Mouse (Mus musculus) intestine, embryonic 15.5 days (tissue): ENCODE measurements around the gene Orm1. TPM values are rescaled to one million over a fixed set of nuclear protein-coding genes. Genes with fewer than 3 reads are reported as not detected.
A peak's percentile ranks its signal among the peaks of the same experiment; 100 is the strongest.
"Not testable (repeated sequence)": the region's sequence is repeated elsewhere in the genome, so short reads cannot be mapped to it uniquely, and the experiment has no call there.

Source experiments
- ATAC-seq: fragments of 200-750 bp; cut with Nextera tagmentation; 2 replicates; pipeline ENCODE4 v1.8.0; 2017; ENCODE audit warnings: moderate TSS enrichment, moderate library complexity
- H3K27ac ChIP-seq: fragments of 300-500 bp; sonication (generic); 2 replicates; pipeline ENCODE4 v1.5.1; 2015; ENCODE audit warnings: mild to moderate bottlenecking, inconsistent platforms
- H3K27me3 ChIP-seq: fragments of 300-500 bp; sonication (generic); replicated peaks from 2 replicates; pipeline ENCODE4 v1.6.1; 2015; ENCODE audit warnings: inconsistent platforms
- H3K36me3 ChIP-seq: fragments of 300-500 bp; sonication (generic); 2 replicates; pipeline ENCODE4 v1.6.1; 2015; ENCODE audit warnings: inconsistent platforms
- H3K4me1 ChIP-seq: fragments of 300-500 bp; sonication (generic); replicated peaks from 2 replicates; pipeline ENCODE4 v1.6.1; 2015; ENCODE audit warnings: inconsistent platforms
- H3K4me2 ChIP-seq: fragments of 300-500 bp; sonication (generic); replicated peaks from 2 replicates; pipeline ENCODE4 v1.6.1; 2015; ENCODE audit warnings: mild to moderate bottlenecking, inconsistent platforms
- H3K4me3 ChIP-seq: fragments of 300-500 bp; sonication (generic); replicated peaks from 2 replicates; pipeline ENCODE4 v1.5.1; 2015; ENCODE audit warnings: inconsistent platforms
- H3K9ac ChIP-seq: fragments of 300-500 bp; sonication (generic); 2 replicates; pipeline ENCODE4 v1.6.1; 2015; ENCODE audit warnings: inconsistent platforms
- H3K9me3 ChIP-seq: fragments of 300-500 bp; sonication (generic); 2 replicates; pipeline ENCODE4 v1.6.1; 2016; ENCODE audit warnings: inconsistent platforms
- WGBS: fragments of 180-500 bp; shearing (Covaris S2); methylation state at CpG from one replicate; pipeline ENCODE4 v1.1.7; 2015; 5-methylcytosine and 5-hydroxymethylcytosine counted together
- polyA plus RNA-seq: library from polyadenylated mRNA; unstranded; fragments of >200 nt; fragmentation: Nextera tagmentation; extraction: Ambion mirVana; gene quantifications from 2 replicates; pipeline ENCODE4 v1.2.1, GENCODE M21; 2015

Orm1 gene
- polyA plus RNA-seq, 1 experiment from 2014 or later = not detected

DNA sequence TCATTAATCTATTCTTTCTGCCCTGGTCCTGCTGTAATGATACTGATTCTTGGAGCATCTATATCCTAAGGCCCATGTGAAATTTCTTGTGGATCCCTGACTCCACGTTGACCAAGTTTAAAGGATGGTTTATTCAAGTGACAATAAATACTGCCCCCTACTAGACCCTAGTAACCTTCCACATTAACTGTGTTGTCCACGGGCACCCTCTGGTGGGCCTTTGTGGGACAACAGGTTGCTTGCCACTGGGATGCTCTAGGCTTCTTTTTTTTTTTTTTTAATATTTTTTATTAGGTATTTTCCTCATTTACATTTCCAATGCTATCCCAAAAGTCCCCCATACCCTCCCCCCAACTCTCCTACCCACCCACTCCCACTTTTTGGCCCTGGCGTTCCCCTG, 24.8 kb upstream of the Orm1 start:
- not testable (repeated sequence) for H3K9me3 ChIP-seq, H3K4me3 ChIP-seq, H3K4me2 ChIP-seq, H3K4me1 ChIP-seq, H3K27me3 ChIP-seq, H3K9ac ChIP-seq, H3K27ac ChIP-seq
- ATAC-seq = peak; percentile 34; the same call in 1 of the 2 replicates
- WGBS = 23% methylated on average over 3 of the region's 3 CpGs
- H3K36me3 ChIP-seq = peaks cover 28% of the 10 kb centered on the region

DNA sequence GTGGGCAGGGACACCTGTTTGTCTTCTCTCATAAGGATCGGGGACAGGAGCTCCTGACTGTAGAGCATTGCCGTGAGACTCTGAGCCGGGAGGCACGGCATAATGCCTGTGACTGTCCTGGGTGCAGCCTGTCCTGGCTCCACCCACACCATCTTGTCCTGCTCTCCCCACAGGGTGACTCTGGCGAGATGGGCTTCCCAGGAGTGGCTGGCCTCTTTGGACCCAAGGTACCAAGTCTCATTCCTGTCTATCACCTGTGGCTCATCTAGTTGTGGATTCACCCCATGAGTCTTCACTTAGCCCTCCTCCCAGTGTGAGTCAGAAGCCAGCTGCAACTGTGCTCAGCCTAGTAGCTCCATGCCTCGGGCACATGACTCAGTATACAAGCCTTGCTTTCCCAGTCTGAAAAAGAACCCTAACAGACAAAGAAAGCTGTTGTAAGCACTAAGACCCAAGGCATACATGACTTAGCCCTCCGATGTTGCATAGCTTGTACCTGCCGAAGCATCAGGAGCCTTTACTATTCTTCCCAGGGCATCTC, 21.0 kb upstream of the Orm1 start:
- Histone ChIP-seq H3K27ac (no peak overlapping the region), H3K9me3 (no peaks in the 10 kb centered on the region), H3K4me2 (no peak overlapping the region), H3K4me3 (no peak overlapping the region), H3K36me3 (peaks cover 31% of the 10 kb centered on the region), H3K4me1 (0 out of 2 replicates have a peak, but pooled peaks cover 3% of the 10 kb centered on the region), H3K9ac (no peak overlapping the region), H3K27me3 (no peaks in the 10 kb centered on the region)
- 0 out of 2 replicates have a peak, but pooled peaks have one; percentile 32 for ATAC-seq
- WGBS = 79% methylated on average over 8 of the region's 8 CpGs

DNA sequence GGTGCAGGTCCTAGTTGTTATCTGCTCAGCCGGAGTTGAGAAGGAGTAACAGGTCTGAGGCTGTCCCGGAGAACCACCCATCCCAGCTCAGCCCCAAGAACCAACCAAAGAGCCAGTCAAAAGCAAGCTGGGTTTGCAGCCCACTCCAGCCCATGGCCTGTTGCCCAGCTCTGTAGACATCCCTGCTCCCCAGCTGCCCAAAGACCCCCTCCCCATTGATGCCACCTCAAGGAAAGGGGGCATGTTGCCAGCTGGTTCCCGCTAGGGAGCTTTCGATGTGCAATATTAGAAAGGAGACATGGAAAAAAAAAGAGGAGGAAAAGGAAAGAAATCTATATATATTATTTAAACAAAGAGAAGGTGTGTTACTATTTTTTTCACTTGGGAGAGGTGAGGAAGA, 11.0 kb upstream of the Orm1 start:
- H3K4me1 ChIP-seq = no peaks in the 10 kb centered on the region
- peaks cover 8% of the 10 kb centered on the region; the same call in 1 of the 2 replicates for H3K36me3 ChIP-seq
- WGBS = 87% methylated on average over 4 of the region's 4 CpGs
- no peaks in the 10 kb centered on the region for H3K9me3 ChIP-seq
- no peak overlapping the region for H3K4me2 ChIP-seq
- no peak for ATAC-seq
- H3K4me3 ChIP-seq = no peak overlapping the region
- H3K27me3 ChIP-seq = no peaks in the 10 kb centered on the region
- H3K27ac ChIP-seq = no peak overlapping the region
- no peak overlapping the region for H3K9ac ChIP-seq

DNA sequence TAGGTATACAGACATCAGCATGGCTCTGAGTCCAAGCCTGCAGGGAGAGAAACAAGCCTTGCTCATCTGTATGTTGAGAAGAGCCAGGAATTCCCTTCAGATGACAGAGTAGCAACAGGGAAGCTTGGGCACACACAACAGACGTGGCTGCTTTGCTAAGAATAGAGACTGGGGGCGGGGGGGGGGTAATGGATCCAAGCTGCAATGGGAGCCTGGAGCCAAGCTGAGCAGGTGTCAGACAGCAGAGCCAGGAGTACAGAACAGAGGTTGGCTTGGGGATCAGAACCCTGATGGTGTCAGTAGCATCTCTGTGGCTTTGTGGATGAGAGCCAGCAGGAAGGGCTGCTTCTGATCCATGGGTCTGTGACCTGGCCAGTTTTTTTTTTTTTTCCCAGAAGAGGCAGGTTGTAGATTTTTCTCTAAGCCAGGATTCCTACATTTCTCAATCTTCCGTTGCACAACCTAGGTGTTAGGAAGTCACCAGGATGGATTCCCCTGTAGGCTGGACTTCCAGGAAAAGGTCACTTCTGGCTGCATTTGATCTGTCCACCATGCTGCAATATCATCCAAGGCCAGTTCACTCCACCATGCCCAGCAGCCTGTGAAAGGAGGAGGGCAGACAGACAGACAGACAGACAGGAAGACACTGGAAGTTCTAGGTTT, 5.8 kb upstream of the Orm1 start:
- no peaks in the 10 kb centered on the region; the same call in 1 of the 2 replicates for H3K36me3 ChIP-seq
- no peak overlapping the region for H3K27ac ChIP-seq
- H3K4me1 ChIP-seq = no peaks in the 10 kb centered on the region
- no peak for ATAC-seq
- 73% methylated on average over 3 of the region's 3 CpGs for WGBS
- no peak overlapping the region for H3K4me3 ChIP-seq
- H3K27me3 ChIP-seq = no peaks in the 10 kb centered on the region
- no peak overlapping the region for H3K9ac ChIP-seq
- H3K4me2 ChIP-seq = no peak overlapping the region
- no peaks in the 10 kb centered on the region for H3K9me3 ChIP-seq

- no peaks in the 10 kb centered on the region for H3K36me3 ChIP-seq
- no peak overlapping the region for H3K4me3 ChIP-seq
- WGBS = 65% methylated on average over 4 of the region's 4 CpGs
- no peaks in the 10 kb centered on the region for H3K4me1 ChIP-seq
- H3K27me3 ChIP-seq = no peaks in the 10 kb centered on the region
- no peaks in the 10 kb centered on the region for H3K9me3 ChIP-seq
- H3K27ac ChIP-seq = no peak overlapping the region
- no peak for ATAC-seq
- no peak overlapping the region for H3K9ac ChIP-seq
- no peak overlapping the region for H3K4me2 ChIP-seq
Measured at GRCm38 (mm10) chr4:63342491-63342890, 1.9 kb upstream of the Orm1 start.

GRCm38 (mm10) chr4:63343608-63344007, 752 bp upstream of the Orm1 start:
- Histone ChIP-seq H3K36me3 (no peaks in the 10 kb centered on the region), H3K9me3 (no peaks in the 10 kb centered on the region), H3K27ac (no peak overlapping the region), H3K4me3 (no peak overlapping the region), H3K27me3 (no peaks in the 10 kb centered on the region), H3K4me2 (no peak overlapping the region), H3K4me1 (no peaks in the 10 kb centered on the region), H3K9ac (no peak overlapping the region)
- ATAC-seq = no peak
- WGBS = 58% methylated on average over 3 of the region's 3 CpGs

- no peak overlapping the region for H3K4me3 ChIP-seq
- no peaks in the 10 kb centered on the region for H3K9me3 ChIP-seq
- H3K36me3 ChIP-seq = no peaks in the 10 kb centered on the region
- H3K4me1 ChIP-seq = no peaks in the 10 kb centered on the region
- no peak for ATAC-seq
- H3K9ac ChIP-seq = no peak overlapping the region
- H3K27ac ChIP-seq = no peak overlapping the region
- no peak overlapping the region for H3K4me2 ChIP-seq
- no peaks in the 10 kb centered on the region for H3K27me3 ChIP-seq
Measured at GRCm38 (mm10) chr4:63345261-63345660, 901 bp downstream of the Orm1 start.

- Histone ChIP-seq H3K9ac (no peak overlapping the region), H3K9me3 (no peaks in the 10 kb centered on the region), H3K4me2 (no peak overlapping the region), H3K27me3 (no peaks in the 10 kb centered on the region), H3K27ac (no peak overlapping the region), H3K36me3 (no peaks in the 10 kb centered on the region), H3K4me1 (no peaks in the 10 kb centered on the region), H3K4me3 (no peak overlapping the region)
- WGBS = 90% methylated on average over 4 of the region's 4 CpGs
- ATAC-seq = no peak
Measured at GRCm38 (mm10) chr4:63346659-63347058, 2.3 kb downstream of the Orm1 start.

- no peaks in the 10 kb centered on the region for H3K36me3 ChIP-seq
- no peak overlapping the region for H3K9ac ChIP-seq
- H3K27me3 ChIP-seq = no peaks in the 10 kb centered on the region
- H3K9me3 ChIP-seq = no peaks in the 10 kb centered on the region
- H3K4me1 ChIP-seq = no peaks in the 10 kb centered on the region
- H3K27ac ChIP-seq = no peak overlapping the region
- WGBS = 77% methylated on average over 6 of the region's 6 CpGs
- no peak overlapping the region for H3K4me3 ChIP-seq
- no peak overlapping the region for H3K4me2 ChIP-seq
- ATAC-seq = no peak
Measured at GRCm38 (mm10) chr4:63348524-63348923, 4.2 kb downstream of the Orm1 start.

- 72% methylated on average over 4 of the region's 4 CpGs for WGBS
Measured at GRCm38 (mm10) chr4:63355877-63356665, 11.7 kb downstream of the Orm1 start, which contains the start of gene Orm3. TSS of gene Orm3 (plus strand) at chr4:63356162.

DNA sequence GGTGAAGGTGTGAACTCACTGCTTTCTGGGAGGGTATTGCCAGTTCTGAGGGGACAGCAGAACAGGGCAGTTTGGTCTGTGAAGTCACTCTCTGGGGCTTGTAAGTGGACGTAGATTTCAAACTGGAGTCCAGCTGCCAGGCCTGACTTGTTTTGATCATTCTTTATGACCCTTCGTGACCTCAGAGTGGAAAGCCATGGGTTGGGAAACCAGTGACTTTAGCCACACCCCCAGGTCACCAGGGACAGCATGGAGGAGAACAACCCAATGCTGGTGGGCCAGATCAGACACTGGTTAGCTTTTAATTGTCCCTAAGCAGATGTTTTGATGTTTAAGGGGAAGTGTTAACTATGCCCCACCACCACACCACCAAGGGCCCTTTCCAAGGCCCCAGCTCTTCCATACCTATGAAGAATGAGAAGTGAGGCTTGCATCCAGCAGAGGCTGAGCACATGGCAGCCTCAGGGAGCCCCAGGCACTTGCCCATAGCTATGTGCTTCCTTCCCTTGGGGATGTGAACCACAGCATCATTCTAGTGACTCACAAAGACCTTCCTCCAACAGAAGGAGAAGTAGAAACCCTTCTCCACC, 12.7 kb downstream of the Orm1 start:
- Histone ChIP-seq H3K4me2 (no peak overlapping the region), H3K27ac (no peak overlapping the region), H3K4me3 (no peak overlapping the region), H3K4me1 (no peaks in the 10 kb centered on the region), H3K36me3 (no peaks in the 10 kb centered on the region), H3K9ac (no peak overlapping the region), H3K27me3 (no peaks in the 10 kb centered on the region), H3K9me3 (no peaks in the 10 kb centered on the region)
- 52% methylated on average over 2 of the region's 2 CpGs for WGBS
- ATAC-seq = no peak

More at GRCm38 (mm10) chr4:63355877-63356665, 11.7 kb downstream of the Orm1 start, which contains the start of gene Orm3:
- Histone ChIP-seq H3K27me3 (no peaks in the 10 kb centered on the region), H3K9me3 (no peaks in the 10 kb centered on the region), H3K4me2 (no peak within 1 kb of the TSS), H3K4me1 (no peaks in the 10 kb centered on the region), H3K4me3 (no peak within 1 kb of the TSS), H3K27ac (no peak within 1 kb of the TSS), H3K9ac (no peak within 1 kb of the TSS), H3K36me3 (no peaks in the 10 kb centered on the region)
- no peak for ATAC-seq

- Histone ChIP-seq H3K4me2 (no peak overlapping the region), H3K9ac (no peak overlapping the region), H3K27ac (no peak overlapping the region), H3K4me1 (no peaks in the 10 kb centered on the region), H3K27me3 (no peaks in the 10 kb centered on the region), H3K36me3 (no peaks in the 10 kb centered on the region), H3K9me3 (no peaks in the 10 kb centered on the region), H3K4me3 (no peak overlapping the region)
- ATAC-seq = no peak
- WGBS = 80% methylated on average over 6 of the region's 6 CpGs
Measured at GRCm38 (mm10) chr4:63359861-63360260, 15.5 kb downstream of the Orm1 start.
